Mouse (Mus musculus) heart, postnatal 0 days (tissue): Measurements from ENCODE around the gene Acsm2.

Experiments
- CTCF ChIP-seq: IDR thresholded peaks from 2 replicates; pipeline ENCODE4 v1.5.1; 2016; ENCODE audit warnings: antibody characterized with exemption, control low read depth, low read depth
- EP300 ChIP-seq: IDR thresholded peaks from 2 replicates; pipeline ENCODE4 v1.6.1; 2016; ENCODE audit warnings: antibody characterized with exemption, low read depth

- TF ChIP-seq CTCF (no peak), EP300 (no peak)
Measured at GRCm38 (mm10) chr7:119596536-119596935, 42.4 kb downstream of the Acsm2 start.
